Mouse (Mus musculus): Measurements from ENCODE around the gene Fam49a.

The Fam49a gene

GRCm38 (mm10) chr12:12356463-12356862, 94.5 kb downstream of the Fam49a start:
- peak; percentile 19 to 26 for DNase-seq (ENCODE audit: low spot score in 2 of 2)

GRCm38 (mm10) chr12:12356946-12357345, 95.0 kb downstream of the Fam49a start:
- DNase-seq (ENCODE audit: low spot score in 2 of 2): no peak

GRCm38 (mm10) chr12:12359923-12360322, 98.0 kb downstream of the Fam49a start:
- no peak for DNase-seq (ENCODE audit: low spot score in 2 of 2)

- no peak for DNase-seq (ENCODE audit: low spot score in 2 of 2)
These were observed 100.4 kb downstream of the Fam49a start for GRCm38 (mm10) chr12:12362371-12362770.

GRCm38 (mm10) chr12:12364201-12364600, 102.3 kb downstream of the Fam49a start:
- no peak for DNase-seq (ENCODE audit: low spot score in 2 of 2)

- DNase-seq (ENCODE audit: low spot score in 2 of 2): no peak
These were observed 105.5 kb downstream of the Fam49a start for GRCm38 (mm10) chr12:12367423-12367822.

GRCm38 (mm10) chr12:12373111-12373862, 111.3 kb downstream of the Fam49a start:
- DNase-seq (ENCODE audit: low spot score in 2 of 2): no peak

GRCm38 (mm10) chr12:12379056-12379455, 117.1 kb downstream of the Fam49a start:
- DNase-seq (ENCODE audit: low spot score in 2 of 2): no peak

- DNase-seq (ENCODE audit: low spot score in 2 of 2): no peak
These were observed 127.3 kb downstream of the Fam49a start for GRCm38 (mm10) chr12:12389271-12389670.

- DNase-seq (ENCODE audit: low spot score in 2 of 2): peak in 1 of 2 experiments; percentile 17
These were observed 134.3 kb downstream of the Fam49a start for GRCm38 (mm10) chr12:12396224-12396623.

- peak; percentile 37 to 60 for DNase-seq (ENCODE audit: low spot score in 2 of 2)
These were observed 139.1 kb downstream of the Fam49a start for GRCm38 (mm10) chr12:12401051-12401465.

- DNase-seq (ENCODE audit: low spot score in 2 of 2): no peak
These were observed 139.6 kb downstream of the Fam49a start for GRCm38 (mm10) chr12:12401504-12401903.

- no peak for DNase-seq (ENCODE audit: low spot score in 2 of 2)
These were observed 143.7 kb downstream of the Fam49a start for GRCm38 (mm10) chr12:12405491-12406110.

- no peak for DNase-seq (ENCODE audit: low spot score in 2 of 2)
These were observed 147.1 kb downstream of the Fam49a start for GRCm38 (mm10) chr12:12409044-12409443.

- DNase-seq (ENCODE audit: low spot score in 2 of 2): peak; percentile 25 to 63
These were observed 150.7 kb downstream of the Fam49a start for GRCm38 (mm10) chr12:12412674-12413073.

GRCm38 (mm10) chr12:12420423-12420822, 158.5 kb downstream of the Fam49a start:
- DNase-seq (ENCODE audit: low spot score in 2 of 2): no peak

GRCm38 (mm10) chr12:12420841-12421579, 159.1 kb downstream of the Fam49a start:
- peak; percentile 62 to 73 for DNase-seq (ENCODE audit: low spot score in 2 of 2)

GRCm38 (mm10) chr12:12421580-12421878, 159.6 kb downstream of the Fam49a start:
- DNase-seq (ENCODE audit: low spot score in 2 of 2): no peak

- DNase-seq (ENCODE audit: low spot score in 2 of 2): no peak
These were observed 163.2 kb downstream of the Fam49a start for GRCm38 (mm10) chr12:12425188-12425587.

GRCm38 (mm10) chr12:12427285-12427684, 165.3 kb downstream of the Fam49a start:
- DNase-seq (ENCODE audit: low spot score in 2 of 2): no peak

- DNase-seq (ENCODE audit: low spot score in 2 of 2): no peak
These were observed 166.9 kb downstream of the Fam49a start for GRCm38 (mm10) chr12:12428886-12429285.
